Mouse (Mus musculus) heart, embryonic 14.5 days (tissue): ENCODE data around the gene Nadk2. TPM values are rescaled to one million over a fixed set of nuclear protein-coding genes. Genes with fewer than 3 reads are reported as not detected.

Experiments used
- ATAC-seq: fragments of 200-750 bp; cut with Nextera tagmentation; 2 replicates; pipeline ENCODE4 v1.8.0; 2017; ENCODE audit warnings: low read depth, moderate TSS enrichment; ENCODE audit not compliant: insufficient number of reproducible peaks, insufficient read depth, low FRiP score
- H3K27ac ChIP-seq, 2 experiments: fragments of 200-500 bp in 1 of 2; fragments of 300-500 bp in 1 of 2; sonication (generic) in 1 of 2; replicated peaks in 1 of 2; 2 replicates each; pipeline ENCODE4 v1.5.1; 2012 to 2014; ENCODE audit warnings: low read depth in 2 of 2, low read length in 2 of 2, control low read depth in 1 of 2, mild to moderate bottlenecking in 1 of 2, mixed read lengths in 1 of 2; ENCODE audit not compliant: control insufficient read depth in 1 of 2, insufficient read depth in 1 of 2
- H3K27me3 ChIP-seq: fragments of 300-500 bp; sonication (generic); 2 replicates; pipeline ENCODE4 v1.6.1; 2014; ENCODE audit warnings: mild to moderate bottlenecking, low read length, control low read depth; ENCODE audit not compliant: control insufficient read depth, insufficient read depth
- H3K36me3 ChIP-seq: fragments of 300-500 bp; sonication (generic); 2 replicates; pipeline ENCODE4 v1.6.1; 2014; ENCODE audit warnings: mild to moderate bottlenecking, control low read depth, low read length, mixed read lengths; ENCODE audit not compliant: control insufficient read depth, insufficient read depth
- H3K4me1 ChIP-seq, 2 experiments: fragments of 200-500 bp in 1 of 2; fragments of 300-500 bp in 1 of 2; sonication (generic) in 1 of 2; 2 replicates each; pipeline ENCODE4 v1.6.1; 2012 to 2014; ENCODE audit warnings: low read length in 2 of 2, control low read depth in 1 of 2, mixed read lengths in 1 of 2; ENCODE audit not compliant: control insufficient read depth in 2 of 2, insufficient read depth in 2 of 2
- H3K4me2 ChIP-seq: fragments of 300-500 bp; sonication (generic); 2 replicates; pipeline ENCODE4 v1.6.1; 2014; ENCODE audit warnings: mild to moderate bottlenecking, low read length
- H3K4me3 ChIP-seq, 2 experiments: fragments of 200-500 bp in 1 of 2; fragments of 300-500 bp in 1 of 2; sonication (generic) in 1 of 2; 2 replicates each; pipeline ENCODE4 v1.5.1; 2012 to 2014; ENCODE audit warnings: low read length in 2 of 2, mild to moderate bottlenecking in 2 of 2, control low read depth in 1 of 2, low read depth in 1 of 2, moderate library complexity in 1 of 2; ENCODE audit not compliant: control insufficient read depth in 1 of 2, insufficient read depth in 1 of 2
- H3K9ac ChIP-seq: fragments of 300-500 bp; sonication (generic); 2 replicates; pipeline ENCODE4 v1.6.1; 2014; ENCODE audit warnings: mild to moderate bottlenecking, low read length
- H3K9me3 ChIP-seq: fragments of 300-500 bp; sonication (generic); 2 replicates; pipeline ENCODE4 v1.6.1; 2016; ENCODE audit warnings: low read length, control low read depth; ENCODE audit not compliant: control insufficient read depth
- WGBS: fragments of 180-500 bp; shearing (Covaris S2); extraction: QIAGEN DNeasy Blood & Tissue Kit; methylation state at CpG from one replicate; pipeline ENCODE4 v1.1.7; 2014; 5-methylcytosine and 5-hydroxymethylcytosine counted together
- polyA plus RNA-seq: library from polyadenylated mRNA; unstranded; fragments of >200 nt; fragmentation: Nextera tagmentation; extraction: Ambion mirVana; gene quantifications from 2 replicates; pipeline ENCODE4 v1.2.1, GENCODE M21; 2014

The Nadk2 gene
- polyA plus RNA-seq, 1 experiment from 2014 or later: 61.2 TPM

- WGBS: 93% methylated on average over 2 of the region's 2 CpGs
- H3K27ac ChIP-seq: no peak overlapping the region
- H3K36me3 ChIP-seq: peaks cover 99% of the 10 kb centered on the region
- H3K9me3 ChIP-seq: no peaks in the 10 kb centered on the region
- ATAC-seq: no peak
- no peak overlapping the region for H3K4me3 ChIP-seq
- H3K27me3 ChIP-seq: no peaks in the 10 kb centered on the region
- H3K4me1 ChIP-seq: no peaks in the 10 kb centered on the region
- no peak overlapping the region for H3K4me2 ChIP-seq
- H3K9ac ChIP-seq: no peak overlapping the region
Observed at GRCm38 (mm10) chr15:9120081-9120480, 49.0 kb downstream of the Nadk2 start.

GRCm38 (mm10) chr15:9122989-9123388 lies 51.9 kb downstream of the Nadk2 start:
- ATAC-seq: no peak
- Histone ChIP-seq H3K9me3 (no peaks in the 10 kb centered on the region), H3K9ac (no peak overlapping the region), H3K4me1 (no peaks in the 10 kb centered on the region), H3K4me2 (no peak overlapping the region), H3K27ac (no peak overlapping the region), H3K4me3 (no peak overlapping the region), H3K36me3 (peaks cover 98% of the 10 kb centered on the region), H3K27me3 (no peaks in the 10 kb centered on the region)
- WGBS: 85% methylated on average over 4 of the region's 4 CpGs

- no peak overlapping the region for H3K4me3 ChIP-seq
- no peak overlapping the region for H3K9ac ChIP-seq
- peaks cover 95% of the 10 kb centered on the region for H3K36me3 ChIP-seq
- H3K4me2 ChIP-seq: no peak overlapping the region
- no peak for ATAC-seq
- H3K4me1 ChIP-seq: no peaks in the 10 kb centered on the region
- H3K27ac ChIP-seq: no peak overlapping the region
- WGBS: 89% methylated on average over 21 of the region's 21 CpGs
- H3K27me3 ChIP-seq: no peaks in the 10 kb centered on the region
- no peaks in the 10 kb centered on the region for H3K9me3 ChIP-seq
Observed at GRCm38 (mm10) chr15:9124856-9125255, 53.8 kb downstream of the Nadk2 start.

DNA sequence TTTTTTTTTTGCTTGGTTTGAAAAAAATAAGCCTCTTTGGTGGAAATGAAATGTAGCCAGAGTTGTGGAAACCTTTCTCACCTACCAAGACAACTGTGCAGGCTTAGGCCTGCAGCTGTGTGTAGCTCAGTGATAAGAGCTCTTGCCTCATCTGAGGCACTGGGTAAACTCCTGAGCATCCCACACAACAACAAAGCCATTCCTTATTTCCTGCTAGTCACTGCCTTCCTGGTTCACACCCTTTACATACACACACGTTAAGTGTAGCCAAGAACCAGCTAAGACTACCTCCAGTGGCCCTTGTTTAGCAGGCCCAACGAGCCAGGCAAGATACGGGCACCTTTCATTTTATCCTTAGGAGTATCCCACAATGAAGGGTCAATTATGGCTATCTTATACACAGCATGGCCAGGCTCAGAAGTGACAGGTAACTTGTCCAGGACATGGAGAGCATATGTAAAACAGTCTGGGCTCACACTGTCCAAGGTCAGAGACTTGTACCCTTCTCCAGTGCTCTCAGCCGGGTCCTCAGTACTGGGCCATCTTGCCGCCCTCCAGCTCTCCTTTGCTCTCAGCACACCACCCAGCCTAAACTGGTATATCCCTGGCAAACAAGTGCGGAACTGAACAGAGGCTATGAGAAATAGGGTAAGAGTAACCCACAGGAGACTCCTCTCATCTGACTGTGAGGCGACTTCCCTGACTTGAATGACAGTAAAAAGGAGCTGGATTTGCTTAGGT lies 56.2 kb downstream of the Nadk2 start:
- WGBS: 79% methylated on average over 7 of the region's 7 CpGs
- peaks cover 92% of the 10 kb centered on the region for H3K36me3 ChIP-seq

DNA sequence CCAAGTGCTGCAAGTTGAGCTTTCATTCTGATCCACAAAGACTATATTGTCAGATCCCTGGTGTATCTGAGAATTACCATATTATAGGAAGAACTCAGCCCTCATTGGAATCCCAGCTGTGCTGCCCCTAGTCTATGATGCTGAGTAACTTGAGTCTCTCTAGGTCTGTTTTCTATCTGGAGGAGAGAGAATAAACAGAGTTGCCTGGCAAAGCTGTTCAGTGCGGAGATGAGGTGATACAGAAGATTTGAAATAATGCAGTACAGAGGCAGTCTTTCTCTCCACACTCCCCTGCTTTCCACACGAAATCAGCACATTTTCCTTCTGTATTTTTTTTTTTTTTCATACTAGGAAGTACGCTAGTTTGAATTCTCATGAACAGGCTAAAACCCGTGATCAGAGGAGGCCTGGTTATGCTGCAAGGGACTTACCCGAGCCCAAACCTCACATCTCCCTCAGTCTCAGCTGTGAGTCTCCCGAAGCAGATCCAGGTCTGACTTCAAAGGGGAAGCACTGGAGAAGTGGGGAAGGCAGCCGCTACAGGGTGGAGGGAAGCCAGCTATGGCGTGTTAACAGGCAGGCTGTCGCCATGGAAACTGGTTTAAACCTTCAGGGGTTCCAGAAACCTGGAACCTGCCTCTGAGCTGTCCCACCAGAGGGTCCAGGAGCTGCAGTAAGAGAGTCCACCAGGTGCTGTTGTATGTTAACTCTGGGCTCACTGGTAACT lies 59.9 kb downstream of the Nadk2 start:
- H3K27me3 ChIP-seq: no peaks in the 10 kb centered on the region
- no peak overlapping the region for H3K27ac ChIP-seq
- WGBS: 76% methylated on average over 9 of the region's 9 CpGs
- H3K4me1 ChIP-seq: peaks cover 4 to 15% of the 10 kb centered on the region in 2 experiments
- H3K4me2 ChIP-seq: no peak overlapping the region
- H3K9me3 ChIP-seq: no peaks in the 10 kb centered on the region
- no peak for ATAC-seq
- H3K9ac ChIP-seq: no peak overlapping the region
- no peak overlapping the region for H3K4me3 ChIP-seq
- peaks cover 78% of the 10 kb centered on the region for H3K36me3 ChIP-seq

More for the DNA sequence above, 56.2 kb downstream of the Nadk2 start:
- Histone ChIP-seq H3K9me3 (no peaks in the 10 kb centered on the region), H3K27ac (no peak overlapping the region), H3K4me1 (no peaks in the 10 kb centered on the region), H3K9ac (no peak overlapping the region), H3K27me3 (no peaks in the 10 kb centered on the region), H3K4me2 (no peak overlapping the region), H3K4me3 (no peak overlapping the region)
- no peak for ATAC-seq

GRCm38 (mm10) chr15:9131499-9131888 lies 60.4 kb downstream of the Nadk2 start:
- ATAC-seq: no peak
- Histone ChIP-seq H3K4me1 (peaks cover 4 to 15% of the 10 kb centered on the region in 2 experiments), H3K4me2 (no peak overlapping the region), H3K27ac (no peak overlapping the region), H3K9me3 (no peaks in the 10 kb centered on the region), H3K36me3 (peaks cover 78% of the 10 kb centered on the region), H3K9ac (no peak overlapping the region), H3K27me3 (no peaks in the 10 kb centered on the region), H3K4me3 (no peak overlapping the region)
- 73% methylated on average over 4 of the region's 4 CpGs for WGBS

DNA sequence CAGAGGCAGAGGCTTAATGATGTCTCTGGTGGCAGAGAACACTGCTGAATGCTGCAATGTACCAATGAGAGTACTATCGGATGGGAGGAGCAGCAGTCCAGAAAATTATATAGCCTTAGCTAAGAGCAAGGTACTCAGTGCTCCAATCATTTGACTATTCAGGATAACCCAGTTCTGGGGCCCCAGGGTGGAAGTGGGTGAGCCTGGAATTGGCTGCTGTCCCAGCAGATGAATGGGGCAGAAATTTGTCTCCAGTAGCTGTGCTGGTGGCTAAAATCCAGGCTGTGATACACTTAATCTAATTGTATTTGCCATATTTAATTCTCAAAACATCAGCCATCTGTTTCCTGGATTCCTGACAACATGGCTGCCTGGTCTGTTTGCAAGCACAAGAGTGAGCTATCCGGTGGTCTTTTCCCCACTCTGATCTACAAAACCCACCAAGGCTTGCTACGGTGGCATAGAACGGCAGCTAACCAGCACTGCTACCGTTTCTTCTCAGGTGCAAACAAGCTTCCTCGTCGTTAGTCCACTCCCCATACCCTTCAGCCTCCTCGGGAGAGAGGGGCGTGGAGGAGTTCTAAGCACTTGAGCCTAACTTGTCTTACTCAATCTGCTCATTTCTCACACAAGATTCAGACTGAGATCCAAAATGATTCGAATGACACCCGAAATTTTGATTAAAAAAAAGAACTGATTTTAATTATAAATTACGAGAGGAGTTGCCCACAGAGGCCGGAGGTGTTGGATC lies 61.8 kb downstream of the Nadk2 start:
- peaks cover 78% of the 10 kb centered on the region for H3K36me3 ChIP-seq
- no peak overlapping the region for H3K4me3 ChIP-seq
- H3K27ac ChIP-seq: peak overlapping the region in 1 of 2 experiments; percentile 42; a peak in 1 of 4 replicates
- ATAC-seq: no peak
- no peak overlapping the region for H3K4me2 ChIP-seq
- no peak overlapping the region; the same call in 1 of the 2 replicates for H3K9ac ChIP-seq
- H3K9me3 ChIP-seq: no peaks in the 10 kb centered on the region
- WGBS: 84% methylated on average over 13 of the region's 13 CpGs
- H3K27me3 ChIP-seq: no peaks in the 10 kb centered on the region
- H3K4me1 ChIP-seq: peaks cover 4 to 15% of the 10 kb centered on the region in 2 experiments
